Mouse (Mus musculus): ENCODE results near the gene Dync1h1.

The Dync1h1 gene

DNA sequence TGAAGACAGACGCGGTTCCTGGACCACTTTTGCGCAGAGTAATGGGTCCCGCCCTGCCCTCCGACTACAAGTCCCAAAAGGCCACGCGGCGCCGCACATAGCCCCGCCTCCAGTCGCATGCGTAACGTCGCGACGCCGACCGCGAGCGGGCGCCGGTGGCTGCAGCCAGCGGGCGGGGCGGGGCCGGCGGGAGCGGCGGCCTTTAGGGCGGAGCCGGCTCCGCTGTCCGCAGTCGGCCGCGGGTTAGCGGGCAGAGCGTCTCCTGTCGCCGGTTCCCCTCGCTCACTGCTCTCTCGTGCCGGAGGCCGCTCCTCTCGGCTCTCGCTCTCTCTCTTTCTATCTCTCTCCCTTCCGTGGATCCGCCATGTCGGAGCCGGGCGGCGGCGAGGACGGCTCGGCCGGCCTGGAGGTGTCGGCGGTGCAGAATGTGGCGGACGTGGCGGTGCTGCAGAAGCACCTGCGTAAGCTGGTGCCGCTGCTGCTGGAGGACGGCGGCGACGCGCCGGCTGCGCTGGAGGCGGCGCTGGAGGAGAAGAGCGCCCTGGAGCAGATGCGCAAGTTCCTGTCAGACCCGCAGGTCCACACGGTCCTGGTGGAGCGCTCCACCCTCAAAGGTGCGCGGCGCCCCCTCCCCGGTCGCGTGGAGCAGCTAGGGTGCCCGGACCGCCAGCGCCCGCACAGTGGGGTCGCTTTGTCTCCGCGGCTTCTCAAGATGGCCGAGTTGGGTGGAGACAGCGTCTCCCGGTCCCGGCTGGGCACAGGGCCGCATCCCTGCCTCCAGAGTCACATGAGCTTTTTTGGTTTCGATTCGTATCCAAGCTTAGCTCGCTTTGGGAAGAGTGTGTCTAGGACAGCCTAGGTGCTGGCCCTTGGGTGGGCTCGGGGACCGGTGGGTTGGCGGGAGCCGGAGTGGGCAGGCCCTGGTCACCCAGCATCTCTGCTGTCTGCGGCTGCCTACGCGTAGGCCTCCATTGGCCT lies at the start of gene Dync1h1:
Gene Dync1h1, plus strand, starts transcription at position 212 of the 978 bp plus-strand sequence.
- peak; percentile 96 for DNase-seq

GRCm38 (mm10) chr12:110552113-110552512 lies 49.1 kb upstream of the Dync1h1 start:
- no peak for DNase-seq

- no peak for DNase-seq
Observed at GRCm38 (mm10) chr12:110553362-110553761, 47.9 kb upstream of the Dync1h1 start.

DNA sequence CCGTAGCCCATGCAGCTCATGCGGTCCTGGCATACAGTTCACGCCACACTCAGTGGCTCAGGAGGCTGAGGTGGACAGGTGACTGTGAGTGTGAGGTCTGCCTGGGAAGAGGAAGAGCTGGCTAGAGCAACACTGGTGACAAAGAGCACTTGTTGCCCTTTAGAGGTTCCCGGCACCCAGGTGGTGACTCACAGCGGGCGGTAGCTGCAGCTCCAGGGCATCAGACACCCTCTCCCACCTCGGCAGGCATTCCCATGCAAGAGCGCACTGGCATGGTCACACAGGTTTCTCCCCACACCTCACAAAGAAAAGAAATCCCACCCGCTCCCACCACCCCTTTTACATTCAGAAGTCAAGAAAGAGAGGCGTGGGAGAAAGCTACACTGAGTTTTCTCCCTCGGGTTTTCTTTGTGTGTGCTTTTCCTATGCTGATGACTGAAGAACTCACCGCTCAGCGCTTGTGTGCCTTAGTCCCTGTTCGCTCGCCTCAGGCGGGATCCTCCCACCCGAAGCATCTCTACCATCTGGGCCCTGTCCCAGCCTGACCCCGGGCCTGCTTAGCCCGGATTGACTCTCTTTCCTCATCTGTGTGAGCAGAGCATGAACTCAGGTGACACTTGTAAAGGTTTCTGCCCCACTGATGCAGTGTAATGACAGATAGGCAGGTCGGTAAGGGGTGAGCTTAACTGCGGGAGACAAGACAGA lies 45.6 kb upstream of the Dync1h1 start:
- DNase-seq = no peak

GRCm38 (mm10) chr12:110556861-110557628 lies 44.2 kb upstream of the Dync1h1 start:
- no peak for DNase-seq

DNA sequence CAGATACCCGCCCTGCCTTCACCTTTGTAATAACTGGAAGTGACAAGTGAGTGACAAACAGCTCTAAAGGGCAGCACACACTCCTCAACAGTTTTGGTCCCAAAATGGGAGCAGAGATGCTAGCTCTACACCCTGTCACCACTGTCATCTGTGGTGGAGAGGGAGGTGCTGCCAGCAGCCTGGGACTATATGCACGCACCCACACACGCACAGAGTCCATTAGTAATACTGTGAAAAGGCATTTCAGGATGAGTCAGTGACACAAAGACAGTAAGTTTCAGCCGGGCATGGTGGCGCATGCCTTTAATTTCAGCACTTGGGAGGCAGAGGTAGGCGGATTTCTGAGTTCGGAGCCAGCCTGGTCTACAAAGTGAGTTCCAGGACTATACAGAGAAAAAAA lies 43.1 kb upstream of the Dync1h1 start:
- DNase-seq = no peak

GRCm38 (mm10) chr12:110563383-110563782 lies 37.9 kb upstream of the Dync1h1 start:
- no peak for DNase-seq

DNA sequence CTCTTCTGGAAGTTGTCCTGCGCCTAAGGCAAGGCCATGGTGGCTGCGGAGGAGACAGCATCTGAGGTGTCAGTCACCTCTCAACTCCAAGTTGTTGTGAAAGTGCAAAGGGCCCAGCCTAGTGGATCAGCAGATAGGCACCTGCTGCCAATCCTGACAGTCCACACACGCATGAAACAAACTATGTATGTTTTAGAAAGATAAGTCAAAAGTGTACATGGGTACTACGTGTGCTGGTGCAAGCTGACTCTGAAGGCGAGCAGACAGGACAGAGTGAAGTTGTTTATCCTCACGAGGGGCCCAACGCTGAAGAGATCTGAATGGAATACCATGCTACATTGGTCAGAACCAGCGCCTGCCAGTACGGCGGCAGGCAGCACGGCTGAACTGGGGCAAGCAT lies 36.4 kb upstream of the Dync1h1 start:
- DNase-seq = no peak

GRCm38 (mm10) chr12:110566366-110566765 lies 34.9 kb upstream of the Dync1h1 start:
- DNase-seq = no peak

- no peak for DNase-seq
Observed at GRCm38 (mm10) chr12:110571050-110571449, 30.2 kb upstream of the Dync1h1 start.

DNA sequence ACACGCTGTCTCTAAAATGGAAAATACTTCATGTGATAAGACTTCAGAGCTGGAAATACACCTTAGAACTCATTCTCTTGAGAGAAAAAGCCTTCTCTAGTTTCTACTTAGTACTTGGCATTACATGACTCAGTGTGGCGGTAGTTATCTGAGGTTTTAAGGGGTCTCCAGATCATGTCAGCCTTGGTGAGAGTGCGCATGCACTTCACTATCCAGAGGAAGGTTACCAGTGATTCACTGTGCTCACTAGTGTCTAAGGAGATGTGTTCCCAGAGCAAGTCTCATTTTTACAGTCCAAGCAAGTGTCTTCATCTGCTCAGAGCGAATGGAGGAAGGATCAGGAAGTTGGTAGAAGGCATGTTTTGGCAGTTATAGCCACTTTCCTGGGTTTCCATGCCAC lies 28.9 kb upstream of the Dync1h1 start:
- no peak for DNase-seq

DNA sequence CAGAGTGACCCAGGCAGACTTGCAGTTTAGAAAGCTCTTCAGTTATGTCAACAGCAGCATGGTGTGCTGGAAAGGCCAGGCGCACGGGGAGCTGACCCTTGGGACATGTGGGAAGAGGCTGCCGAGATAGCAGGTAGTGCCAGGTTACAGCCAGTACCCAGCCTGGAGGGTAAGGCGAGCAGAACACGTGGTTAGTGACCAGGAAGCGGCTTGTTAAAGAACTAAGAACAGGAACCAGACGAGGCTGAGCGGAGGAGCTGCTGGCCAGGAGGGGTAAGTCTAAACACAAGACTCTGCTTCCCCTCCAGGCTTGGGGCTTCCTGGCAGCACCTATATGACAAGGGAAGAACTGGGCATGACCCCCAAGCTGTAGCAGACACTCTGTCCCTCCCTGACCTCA lies 27.6 kb upstream of the Dync1h1 start:
- no peak for DNase-seq

DNA sequence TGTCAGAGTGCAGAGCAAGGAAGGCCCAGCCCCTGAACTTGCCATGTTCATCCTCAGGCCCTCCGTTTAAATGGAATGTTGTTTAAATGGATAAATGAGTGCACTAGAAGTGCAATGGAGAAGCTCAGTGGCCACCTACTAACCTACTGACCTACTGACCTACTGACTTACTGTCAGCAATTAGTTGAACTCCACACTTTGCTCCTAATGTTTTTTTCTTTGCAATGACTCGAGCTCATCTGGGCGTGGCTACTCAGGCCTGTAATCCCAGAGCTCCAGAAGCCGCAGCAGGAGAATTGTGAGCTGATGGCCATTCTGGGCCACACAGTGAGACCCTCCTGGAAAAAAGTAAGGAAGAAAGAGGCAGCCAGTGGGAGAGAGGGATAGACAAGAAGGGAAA lies 25.3 kb upstream of the Dync1h1 start:
- no peak for DNase-seq

- no peak for DNase-seq
Observed at GRCm38 (mm10) chr12:110578333-110578732, 22.9 kb upstream of the Dync1h1 start.

DNA sequence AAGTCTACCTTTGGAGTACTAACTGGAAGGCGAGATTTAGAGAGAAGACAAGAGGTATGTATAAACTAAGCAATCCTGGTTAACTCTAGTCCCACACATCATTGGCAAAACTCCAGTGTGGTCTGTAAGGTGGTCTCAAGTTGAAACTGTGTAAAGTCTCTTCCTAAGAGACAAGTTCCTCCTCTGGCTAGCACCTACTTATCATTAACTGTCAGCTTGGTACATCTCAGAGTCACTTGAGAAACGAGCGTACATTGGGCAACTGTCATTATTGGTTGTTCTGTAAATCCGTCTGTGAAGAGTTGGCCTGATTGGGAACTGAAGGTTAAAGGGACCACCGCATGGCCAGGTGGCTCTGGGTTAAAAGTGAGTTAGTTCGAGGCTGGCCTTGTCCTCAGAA lies 12.6 kb upstream of the Dync1h1 start:
- DNase-seq = no peak

DNA sequence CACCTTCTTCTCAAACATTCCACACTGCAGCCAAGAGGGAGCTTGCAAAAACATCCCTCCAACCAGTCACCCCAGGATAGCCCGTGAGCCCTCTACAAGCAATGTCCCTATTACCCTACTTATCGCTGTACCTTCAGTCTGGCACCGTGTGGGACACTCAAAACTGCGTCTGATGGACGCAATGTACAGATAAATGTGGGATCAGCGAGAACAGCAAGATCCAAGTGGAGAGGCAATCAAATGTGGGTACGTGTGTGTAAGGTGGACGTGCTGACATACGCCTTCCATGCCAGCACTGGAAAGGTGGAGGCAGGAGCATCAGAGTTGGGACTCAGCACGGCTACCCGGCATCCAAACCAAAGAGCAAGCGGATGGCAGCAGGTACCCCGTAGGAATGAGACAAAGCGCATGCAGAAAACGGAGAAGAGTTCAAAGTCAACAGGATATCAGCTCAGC lies 10.4 kb upstream of the Dync1h1 start:
- no peak for DNase-seq

DNA sequence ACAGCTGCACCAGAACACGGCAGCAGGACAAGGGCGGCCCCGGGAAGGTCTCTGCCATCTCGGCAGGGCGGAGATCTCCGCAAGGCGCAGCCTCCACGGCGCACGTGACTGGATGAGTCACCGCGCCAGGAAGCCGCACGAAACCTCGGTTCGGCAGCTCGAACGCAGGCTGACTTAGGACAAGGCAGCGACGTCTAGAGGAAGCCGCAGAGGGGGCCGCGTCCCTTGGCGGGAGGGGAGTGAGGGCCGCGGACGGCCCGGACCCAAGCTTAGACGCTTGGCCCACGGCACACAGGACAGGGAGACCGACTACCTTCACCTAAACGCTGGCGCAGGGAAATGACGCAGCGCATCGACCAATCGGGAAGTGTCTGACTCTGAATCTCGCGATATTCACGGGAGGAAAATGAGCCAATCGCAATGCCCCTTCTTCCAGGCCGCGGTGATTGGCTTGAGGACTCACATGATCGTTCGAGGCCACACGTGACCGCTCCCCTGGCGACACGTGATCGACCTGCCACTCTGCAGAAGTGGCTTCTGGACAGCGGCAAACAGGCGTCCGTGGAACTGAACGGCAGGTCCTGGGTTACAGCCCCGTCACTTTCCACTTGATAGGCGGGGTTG lies 9.9 kb upstream of the Dync1h1 start:
- peak; percentile 96 for DNase-seq

- peak; percentile 64 for DNase-seq
Observed at GRCm38 (mm10) chr12:110598527-110598926, 2.7 kb upstream of the Dync1h1 start.

DNA sequence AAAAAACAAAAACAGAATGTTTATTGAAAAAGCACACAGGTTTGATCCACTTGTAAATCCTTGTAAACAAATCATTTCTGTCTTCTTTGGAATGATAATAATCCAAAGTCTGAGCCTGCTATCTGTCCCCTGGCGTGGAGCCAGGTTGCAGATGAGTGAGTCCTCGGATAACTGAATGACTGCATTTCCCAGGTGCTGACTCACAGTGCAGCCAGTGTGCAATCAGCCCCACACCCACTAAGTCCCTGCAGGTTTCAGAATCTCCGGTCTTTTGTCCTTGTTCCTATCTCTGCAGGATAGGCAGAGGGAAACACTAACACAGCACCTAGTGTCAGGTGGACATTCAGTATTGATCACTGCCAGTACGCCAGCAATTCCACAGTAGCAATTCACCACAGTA lies 1.5 kb upstream of the Dync1h1 start:
- DNase-seq = no peak

GRCm38 (mm10) chr12:110600225-110600991 lies 844 bp upstream of the Dync1h1 start:
- no peak for DNase-seq

DNA sequence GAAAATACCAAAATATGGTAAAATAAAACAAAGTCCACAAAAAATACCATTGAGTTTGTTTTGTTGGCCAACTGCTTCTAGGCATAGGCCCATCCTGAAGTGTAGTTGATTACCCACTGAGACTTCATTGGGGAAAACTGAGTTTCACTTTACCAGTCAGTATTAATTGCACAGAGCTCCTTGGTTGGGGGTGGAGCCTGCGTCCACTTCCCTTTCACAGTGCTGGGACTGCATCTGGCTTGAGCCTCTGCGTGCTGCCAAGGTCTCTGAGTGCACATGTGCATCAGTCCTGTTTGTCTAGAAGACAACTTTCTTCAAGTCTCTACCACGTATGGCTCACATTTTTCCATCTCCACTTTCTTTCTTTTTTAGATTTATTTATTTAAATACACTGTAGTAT lies 4.9 kb downstream of the Dync1h1 start:
- DNase-seq = no peak

- no peak for DNase-seq
Observed at GRCm38 (mm10) chr12:110606676-110607075, 5.4 kb downstream of the Dync1h1 start.

All from liver (tissue).